Mouse (Mus musculus): ENCODE data around the gene Nmt2. TPM values are rescaled to one million over a fixed set of nuclear protein-coding genes. Genes with fewer than 3 reads are reported as not detected.
A peak's percentile ranks its signal among the peaks of the same experiment; 100 is the strongest.

Gene Nmt2
- polyA plus RNA-seq, 1 experiment, result 39.8 TPM

- no peak overlapping the region for H3K4me3 ChIP-seq (replicated peaks; ENCODE audit: insufficient read depth, low read depth, low read length)
- H3K27ac ChIP-seq (ENCODE audit: insufficient read depth, low read length), result no peak overlapping the region
- H3K4me1 ChIP-seq (ENCODE audit: control insufficient read depth, insufficient read depth, low read length), result peaks cover 3% of the 10 kb centered on the region; the same call in 1 of the 2 replicates
- DNase-seq, result no peak
- WGBS, result 69% methylated on average over 1 of the region's 1 CpGs
- no peaks in the 10 kb centered on the region for H3K27me3 ChIP-seq (ENCODE audit: control insufficient read depth, insufficient read depth, low read length)
- TF ChIP-seq CTCF (IDR thresholded peaks at IDR 0.05; ENCODE audit: borderline replicate concordance, insufficient read depth, low read depth, low read length) (no peak), POLR2A (IDR thresholded peaks at IDR 0.05; ENCODE audit: borderline replicate concordance, insufficient read depth, low read length) (no peak)
Observed at GRCm38 (mm10) chr2:3289581-3289980, 5.6 kb downstream of the Nmt2 start.

DNA sequence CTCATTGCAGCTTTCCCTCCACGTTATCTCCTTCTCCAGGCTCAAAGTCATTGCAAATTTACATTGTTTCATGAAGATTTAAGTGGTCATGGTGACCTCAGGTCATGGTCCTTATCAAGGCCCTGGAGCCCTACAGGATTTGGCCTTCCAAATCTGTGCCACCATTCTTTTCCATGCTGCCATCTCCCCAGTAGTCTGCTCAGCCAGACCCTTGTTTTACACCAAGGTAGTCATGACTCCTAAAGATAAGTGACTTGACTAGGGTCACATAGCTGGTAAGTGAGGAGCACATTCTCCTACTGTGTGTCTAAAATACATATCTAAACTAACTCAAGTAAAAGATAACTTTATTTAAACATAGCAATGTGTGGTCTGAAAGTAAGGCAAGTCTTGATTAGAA is 8.2 kb downstream of the Nmt2 start:
- no peak for DNase-seq
- Histone ChIP-seq H3K27ac (ENCODE audit: insufficient read depth, low read length) (no peak overlapping the region), H3K4me3 (replicated peaks; ENCODE audit: insufficient read depth, low read depth, low read length) (no peak overlapping the region), H3K4me1 (ENCODE audit: control insufficient read depth, insufficient read depth, low read length) (no peaks in the 10 kb centered on the region), H3K27me3 (ENCODE audit: control insufficient read depth, insufficient read depth, low read length) (no peaks in the 10 kb centered on the region)
- TF ChIP-seq POLR2A (IDR thresholded peaks at IDR 0.05; ENCODE audit: borderline replicate concordance, insufficient read depth, low read length), result no peak
- no peak for TF ChIP-seq CTCF (IDR thresholded peaks at IDR 0.05; ENCODE audit: borderline replicate concordance, insufficient read depth, low read depth, low read length)
- 96% methylated on average over 1 of the region's 1 CpGs for WGBS

- WGBS, result 92% methylated on average over 7 of the region's 7 CpGs
Observed at GRCm38 (mm10) chr2:3295826-3296225, 11.8 kb downstream of the Nmt2 start.

GRCm38 (mm10) chr2:3305426-3306025 is 21.5 kb downstream of the Nmt2 start:
- H3K27ac ChIP-seq (ENCODE audit: insufficient read depth, low read length), result peak overlapping the region; percentile 1; the same call in 1 of the 2 replicates
- H3K4me3 ChIP-seq (replicated peaks; ENCODE audit: insufficient read depth, low read depth, low read length), result no peak overlapping the region
- peak; percentile 68 to 88 for DNase-seq
- peaks cover 4% of the 10 kb centered on the region; the same call in 1 of the 2 replicates for H3K4me1 ChIP-seq (ENCODE audit: control insufficient read depth, insufficient read depth, low read length)
- 29% methylated on average over 3 of the region's 3 CpGs for WGBS
- no peak for TF ChIP-seq POLR2A (IDR thresholded peaks at IDR 0.05; ENCODE audit: borderline replicate concordance, insufficient read depth, low read length)
- no peak for TF ChIP-seq CTCF (IDR thresholded peaks at IDR 0.05; ENCODE audit: borderline replicate concordance, insufficient read depth, low read depth, low read length)
- no peaks in the 10 kb centered on the region for H3K27me3 ChIP-seq (ENCODE audit: control insufficient read depth, insufficient read depth, low read length)

More at GRCm38 (mm10) chr2:3295826-3296225, 11.8 kb downstream of the Nmt2 start:
- no peak overlapping the region for H3K27ac ChIP-seq (ENCODE audit: insufficient read depth, low read length)
- DNase-seq, result no peak
- H3K27me3 ChIP-seq (ENCODE audit: control insufficient read depth, insufficient read depth, low read length), result no peaks in the 10 kb centered on the region
- H3K4me1 ChIP-seq (ENCODE audit: control insufficient read depth, insufficient read depth, low read length), result no peaks in the 10 kb centered on the region
- H3K4me3 ChIP-seq (replicated peaks; ENCODE audit: insufficient read depth, low read depth, low read length), result no peak overlapping the region
- no peak for TF ChIP-seq CTCF (IDR thresholded peaks at IDR 0.05; ENCODE audit: borderline replicate concordance, insufficient read depth, low read depth, low read length)
- no peak for TF ChIP-seq POLR2A (IDR thresholded peaks at IDR 0.05; ENCODE audit: borderline replicate concordance, insufficient read depth, low read length)

- no peak overlapping the region for H3K4me3 ChIP-seq (replicated peaks; ENCODE audit: insufficient read depth, low read depth, low read length)
- DNase-seq, result no peak
- no peaks in the 10 kb centered on the region for H3K27me3 ChIP-seq (ENCODE audit: control insufficient read depth, insufficient read depth, low read length)
- H3K4me1 ChIP-seq (ENCODE audit: control insufficient read depth, insufficient read depth, low read length), result no peaks in the 10 kb centered on the region
- H3K27ac ChIP-seq (ENCODE audit: insufficient read depth, low read length), result no peak overlapping the region
- 77% methylated on average over 2 of the region's 2 CpGs for whole genome bisulfite sequencing
- TF ChIP-seq CTCF (IDR thresholded peaks at IDR 0.05; ENCODE audit: borderline replicate concordance, insufficient read depth, low read depth, low read length) (no peak), POLR2A (IDR thresholded peaks at IDR 0.05; ENCODE audit: borderline replicate concordance, insufficient read depth, low read length) (no peak)
Observed at GRCm38 (mm10) chr2:3323132-3323531, 39.1 kb downstream of the Nmt2 start.

- Histone ChIP-seq H3K27ac (ENCODE audit: insufficient read depth, low read length) (no peak overlapping the region), H3K27me3 (ENCODE audit: control insufficient read depth, insufficient read depth, low read length) (no peaks in the 10 kb centered on the region), H3K4me1 (ENCODE audit: control insufficient read depth, insufficient read depth, low read length) (no peaks in the 10 kb centered on the region), H3K4me3 (replicated peaks; ENCODE audit: insufficient read depth, low read depth, low read length) (no peak overlapping the region)
- 92% methylated on average over 7 of the region's 7 CpGs for WGBS
- no peak for DNase-seq
- no peak for TF ChIP-seq CTCF (IDR thresholded peaks at IDR 0.05; ENCODE audit: borderline replicate concordance, insufficient read depth, low read depth, low read length)
- no peak for TF ChIP-seq POLR2A (IDR thresholded peaks at IDR 0.05; ENCODE audit: borderline replicate concordance, insufficient read depth, low read length)
Observed at GRCm38 (mm10) chr2:3324381-3325130, 40.5 kb downstream of the Nmt2 start.

GRCm38 (mm10) chr2:3326547-3326946 is 42.5 kb downstream of the Nmt2 start:
- H3K4me1 ChIP-seq (ENCODE audit: control insufficient read depth, insufficient read depth, low read length), result peaks cover 6% of the 10 kb centered on the region
- no peak overlapping the region for H3K4me3 ChIP-seq (replicated peaks; ENCODE audit: insufficient read depth, low read depth, low read length)
- TF ChIP-seq POLR2A (IDR thresholded peaks at IDR 0.05; ENCODE audit: borderline replicate concordance, insufficient read depth, low read length) (no peak), CTCF (IDR thresholded peaks at IDR 0.05; ENCODE audit: borderline replicate concordance, insufficient read depth, low read depth, low read length) (no peak)
- no peak for DNase-seq
- no peaks in the 10 kb centered on the region for H3K27me3 ChIP-seq (ENCODE audit: control insufficient read depth, insufficient read depth, low read length)
- 98% methylated on average over 1 of the region's 1 CpGs for WGBS
- no peak overlapping the region for H3K27ac ChIP-seq (ENCODE audit: insufficient read depth, low read length)

GRCm38 (mm10) chr2:3327351-3327750 is 43.3 kb downstream of the Nmt2 start:
- 2% methylated on average over 1 of the region's 1 CpGs for WGBS
- H3K27ac ChIP-seq (ENCODE audit: insufficient read depth, low read length), result no peak overlapping the region
- TF ChIP-seq CTCF (IDR thresholded peaks at IDR 0.05; ENCODE audit: borderline replicate concordance, insufficient read depth, low read depth, low read length) (peak; percentile 71), POLR2A (IDR thresholded peaks at IDR 0.05; ENCODE audit: borderline replicate concordance, insufficient read depth, low read length) (no peak)
- no peak overlapping the region for H3K4me3 ChIP-seq (replicated peaks; ENCODE audit: insufficient read depth, low read depth, low read length)
- no peaks in the 10 kb centered on the region for H3K27me3 ChIP-seq (ENCODE audit: control insufficient read depth, insufficient read depth, low read length)
- peaks cover 6% of the 10 kb centered on the region for H3K4me1 ChIP-seq (ENCODE audit: control insufficient read depth, insufficient read depth, low read length)
- peak; percentile 65 to 68 for DNase-seq
